Mouse (Mus musculus): ENCODE data around the gene Tent2. TPM values are rescaled to one million over a fixed set of nuclear protein-coding genes. Genes with fewer than 3 reads are reported as not detected.

The Tent2 gene
- total RNA-seq, 4 experiments from 2014 or later: 26.7 to 40.7 (median 30.1) TPM

GRCm38 (mm10) chr13:93143819-93144283, 48.3 kb downstream of the Tent2 start:
- DNase-seq (ENCODE audit: low spot score in 2 of 2): no peak

- DNase-seq (ENCODE audit: low spot score in 2 of 2): no peak
These were observed 51.0 kb downstream of the Tent2 start for GRCm38 (mm10) chr13:93141184-93141583.

GRCm38 (mm10) chr13:93138059-93138458, 54.1 kb downstream of the Tent2 start:
- no peak for DNase-seq (ENCODE audit: low spot score in 2 of 2)

- DNase-seq (ENCODE audit: low spot score in 2 of 2): no peak
These were observed 55.1 kb downstream of the Tent2 start for GRCm38 (mm10) chr13:93137098-93137497.

GRCm38 (mm10) chr13:93136251-93136650, 55.9 kb downstream of the Tent2 start:
- no peak for DNase-seq (ENCODE audit: low spot score in 2 of 2)

- DNase-seq (ENCODE audit: low spot score in 2 of 2): no peak
These were observed 56.7 kb downstream of the Tent2 start for GRCm38 (mm10) chr13:93135501-93135900.

- DNase-seq (ENCODE audit: low spot score in 2 of 2): no peak
These were observed 61.5 kb downstream of the Tent2 start for GRCm38 (mm10) chr13:93130674-93131073.

GRCm38 (mm10) chr13:93128961-93129360, 63.2 kb downstream of the Tent2 start:
- DNase-seq (ENCODE audit: low spot score in 2 of 2): no peak

- DNase-seq (ENCODE audit: low spot score in 2 of 2): no peak
These were observed 63.9 kb downstream of the Tent2 start for GRCm38 (mm10) chr13:93128111-93128860.

- no peak for DNase-seq (ENCODE audit: low spot score in 2 of 2)
These were observed 69.9 kb downstream of the Tent2 start for GRCm38 (mm10) chr13:93122321-93122720.

GRCm38 (mm10) chr13:93117241-93117640, 74.9 kb downstream of the Tent2 start:
- DNase-seq (ENCODE audit: low spot score in 2 of 2): no peak

- no peak for DNase-seq (ENCODE audit: low spot score in 2 of 2)
These were observed 89.7 kb downstream of the Tent2 start for GRCm38 (mm10) chr13:93102340-93103090.

GRCm38 (mm10) chr13:93098596-93098995, 93.6 kb downstream of the Tent2 start:
- no peak for DNase-seq (ENCODE audit: low spot score in 2 of 2)

- DNase-seq (ENCODE audit: low spot score in 2 of 2): no peak
These were observed 95.5 kb downstream of the Tent2 start for GRCm38 (mm10) chr13:93096643-93097042.

Other genes starting within 250 kb of the Tent2 start
- gene Cmya5, start 47.7 kb downstream of the Tent2 start, total RNA-seq (2022): 1 to 10 TPM; 4.7 to 6.2 (median 5.7) TPM
- 100 to 1,000 TPM; 189 to 264 (median 200) TPM for gene Homer1, start 107.2 kb upstream of the Tent2 start, total RNA-seq (2022)